In genomic region chr19:24523476-24524313, GRCm38 (mm10) we compare ENCODE assay signal across 10 mouse cellular contexts. TPM values are rescaled to one million over a fixed set of nuclear protein-coding genes. Genes with fewer than 3 reads are reported as not detected.
DNase-seq lines count a peak whose midpoint lies in the region; ATAC-seq lines count a peak whose summit lies in the region.
"Had no signal": no experiment of that assay in that cellular context is flagged by ENCODE, and none has a peak within 500 bp of the region (broad histone marks: within the 10 kb centered on the region; RNA-seq: fewer than 3 reads in every experiment).

No protein-coding gene starts in this region.

- ATAC-seq in intestine, embryonic 16.5 days, result no peak
- no peak for ATAC-seq in inflammation-experienced regulatory T-cells, adult 6 months
- ATAC-seq: Patski had no signal

- no peak overlapping the region for H3K9ac ChIP-seq in intestine, embryonic 16.5 days (ENCODE audit: low read depth, low read length)

- peak overlapping the region; percentile 71 for H3K27ac ChIP-seq in intestine, embryonic 16.5 days (ENCODE audit: low read length)
- H3K27ac ChIP-seq: macrophage had no signal

- H3K4me3 ChIP-seq in intestine, embryonic 16.5 days (ENCODE audit: low read length), result no peak overlapping the region

- DNase-seq in ZHBTc4 (ENCODE audit: low read depth, low spot score), result peak; percentile 31
- peak; percentile 90 for DNase-seq in cerebellum, adult 11 months
- DNase-seq in left cerebral cortex, postnatal 14 days (ENCODE audit: low spot score in 2 of 2), result peak; percentile 33 to 64
- no peak for DNase-seq in embryo, embryonic 9.5 days (ENCODE audit: extremely low spot score)
- DNase-seq in spleen, adult 18-20 months, result no peak
- DNase-seq: thymus, postnatal 36 days had no signal

- 62% methylated on average over 15 of the region's 15 CpGs for WGBS in intestine, embryonic 16.5 days

- H3K4me1 ChIP-seq in intestine, embryonic 16.5 days (ENCODE audit: control insufficient read depth, insufficient read depth, low read length), result peaks cover 25% of the 10 kb centered on the region

- no peak overlapping the region for H3K4me2 ChIP-seq in intestine, embryonic 16.5 days (ENCODE audit: low read depth, low read length)

- intact Hi-C loops in left cerebral cortex, postnatal 14 days (cut with DNase I), result no loop called here

- no peaks in the 10 kb centered on the region for H3K9me3 ChIP-seq in intestine, embryonic 16.5 days (ENCODE audit: control insufficient read depth, low read length)

- H3K27me3 ChIP-seq in intestine, embryonic 16.5 days (replicated peaks; ENCODE audit: control insufficient read depth, insufficient read depth, low read length), result no peaks in the 10 kb centered on the region

- no peaks in the 10 kb centered on the region for H3K36me3 ChIP-seq in intestine, embryonic 16.5 days (ENCODE audit: control insufficient read depth, insufficient read depth, low read length)

RNA-seq across cellular contexts. Expression of gene Pip5k1b, which starts 32.0 kb away (rescaled TPM):
- 22.1 and 26.1 TPM in 2 replicates for polyA plus RNA-seq in intestine, embryonic 16.5 days (2015; fragmentation: Nextera tagmentation; extraction: Ambion mirVana)
- 10 to 100 TPM; 17.7 to 19.3 TPM for total RNA-seq in left cerebral cortex, postnatal 14 days (2021)
- polyA plus RNA-seq in inflammation-experienced regulatory T-cells, adult 6 months (2017; shearing (Covaris generic)), result 1 to 10 TPM in 2 of 3 experiments, under 1 TPM in 1; 0.36 to 9.4 (median 6.9) TPM

RNA-seq across cellular contexts. Expression of gene Fam122a, which starts 46.5 kb away (rescaled TPM):
- polyA plus RNA-seq in intestine, embryonic 16.5 days (2015; fragmentation: Nextera tagmentation; extraction: Ambion mirVana), result 35.2 and 37.5 TPM in 2 replicates
- 10 to 100 TPM; 26.1 to 31.2 TPM for total RNA-seq in left cerebral cortex, postnatal 14 days (2021)
- polyA plus RNA-seq in inflammation-experienced regulatory T-cells, adult 6 months (2017; shearing (Covaris generic)), result 1 to 10 TPM; 3.0 to 5.4 (median 5.1) TPM

Comparison
In these comparisons a context has a peak if more than half of its experiments do, and no peak if none do; other contexts are left out.
1. DNase-seq: peak in ZHBTc4 (single experiment), cerebellum, adult 11 months (single experiment) and left cerebral cortex, postnatal 14 days (2 of 2); none in embryo, embryonic 9.5 days (single experiment) and spleen, adult 18-20 months (0 of 2).